Mouse (Mus musculus) limb, embryonic 14.5 days (tissue): ENCODE results near the gene Trim63. TPM values are rescaled to one million over a fixed set of nuclear protein-coding genes. Genes with fewer than 3 reads are reported as not detected.
"Not testable (repeated sequence)": the region's sequence is repeated elsewhere in the genome, so short reads cannot be mapped to it uniquely, and the experiment has no call there.

Source experiments
- ATAC-seq: fragments of 200-750 bp; cut with Nextera tagmentation; 2 replicates; pipeline ENCODE4 v1.8.0; 2017; ENCODE audit warnings: low read depth, moderate number of reproducible peaks, moderate TSS enrichment; ENCODE audit not compliant: low FRiP score
- DNase-seq: peaks from one replicate; pipeline ENCODE4 v3.0.0-alpha.2; 2015; ENCODE audit warnings: low spot score
- H3K27ac ChIP-seq: fragments of 300-500 bp; sonication (generic); replicated peaks from 2 replicates; pipeline ENCODE4 v1.5.1; 2014; ENCODE audit warnings: low read depth, mild to moderate bottlenecking, low read length, moderate library complexity, mixed read lengths
- H3K27me3 ChIP-seq: fragments of 300-500 bp; sonication (generic); 2 replicates; pipeline ENCODE4 v1.6.1; 2014; ENCODE audit warnings: low read length, mixed read lengths; ENCODE audit not compliant: control insufficient read depth, insufficient read depth
- H3K36me3 ChIP-seq: fragments of 300-500 bp; sonication (generic); 2 replicates; pipeline ENCODE4 v1.6.1; 2014; ENCODE audit warnings: mild to moderate bottlenecking, low read length, moderate library complexity, mixed read lengths; ENCODE audit not compliant: control insufficient read depth, insufficient read depth
- H3K4me1 ChIP-seq: fragments of 300-500 bp; sonication (generic); 2 replicates; pipeline ENCODE4 v1.6.1; 2014; ENCODE audit warnings: antibody characterized with exemption, low read length, mixed read lengths; ENCODE audit not compliant: control insufficient read depth, insufficient read depth
- H3K4me2 ChIP-seq: fragments of 300-500 bp; sonication (generic); replicated peaks from 2 replicates; pipeline ENCODE4 v1.6.1; 2014; ENCODE audit warnings: low read depth, mild to moderate bottlenecking, low read length, moderate library complexity; ENCODE audit not compliant: severe bottlenecking
- H3K4me3 ChIP-seq: fragments of 300-500 bp; sonication (generic); replicated peaks from 2 replicates; pipeline ENCODE4 v1.5.1; 2014; ENCODE audit warnings: low read length
- H3K9ac ChIP-seq: fragments of 300-500 bp; sonication (generic); 2 replicates; pipeline ENCODE4 v1.6.1; 2014; ENCODE audit warnings: mild to moderate bottlenecking, low read depth, low read length, moderate library complexity; ENCODE audit not compliant: severe bottlenecking
- H3K9me3 ChIP-seq: fragments of 300-500 bp; sonication (generic); 2 replicates; pipeline ENCODE4 v1.6.1; 2016; ENCODE audit warnings: low read length; ENCODE audit not compliant: control insufficient read depth
- POLR2A ChIP-seq: fragments of 200-500 bp; IDR thresholded peaks from 2 replicates; pipeline ENCODE4 v1.8.0; 2012; ENCODE audit warnings: inconsistent platforms, mild to moderate bottlenecking, moderate library complexity, borderline replicate concordance; ENCODE audit not compliant: insufficient read depth, insufficient read length; ENCODE audit errors: extremely low read depth
- WGBS: fragments of 180-500 bp; shearing (Covaris S2); extraction: QIAGEN DNeasy Blood & Tissue Kit; methylation state at CpG from one replicate; pipeline ENCODE4 v1.1.7; 2014; 5-methylcytosine and 5-hydroxymethylcytosine counted together
- polyA plus RNA-seq, 2 experiments: library from polyadenylated mRNA; depleted of rRNA in 1 of 2; stranded (reverse) in 1 of 2; unstranded in 1 of 2; fragments of >200 nt; fragmentation: Nextera tagmentation in 1 of 2; extraction: Ambion mirVana in 1 of 2; gene quantifications; 2 replicates each; pipeline versions ENCODE4 v1.2.1 to v1.2.3; 2012 to 2014

Gene Trim63
- polyA plus RNA-seq (2012; rRNA removed): 4.3 and 5.1 TPM in 2 replicates
- 1.3 and 1.4 TPM in 2 replicates for polyA plus RNA-seq (2014; fragmentation: Nextera tagmentation; extraction: Ambion mirVana)

DNA sequence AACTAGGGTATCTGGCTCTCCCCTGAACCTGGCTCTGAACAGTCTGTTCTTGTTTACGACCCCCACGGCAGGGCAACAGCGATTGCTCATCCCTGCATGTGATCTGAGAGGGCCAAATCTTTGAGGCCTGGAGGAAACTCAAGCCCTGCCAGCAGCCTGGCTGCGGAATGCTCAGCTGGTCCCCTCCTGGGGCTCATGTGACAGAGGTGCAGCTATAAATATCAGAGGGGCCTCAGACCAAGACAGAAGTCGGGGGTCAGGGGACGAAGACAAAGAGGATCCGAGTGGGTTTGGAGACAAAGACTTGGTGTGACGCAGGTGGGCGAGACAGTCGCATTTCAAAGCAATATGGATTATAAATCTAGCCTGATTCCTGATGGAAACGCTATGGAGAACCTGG is at the start of gene Trim63:
Trim63 (plus strand) TSS at position 245 of the 400 bp plus-strand sequence.
- DNase-seq (peak; percentile 20), ATAC-seq (peak; percentile 58)
- H3K9me3 ChIP-seq: no peaks in the 10 kb centered on the region; the same call in 1 of the 2 replicates
- no peak within 1 kb of the TSS; the same call in 1 of the 2 replicates for H3K4me2 ChIP-seq
- H3K36me3 ChIP-seq: no peaks in the 10 kb centered on the region
- WGBS: 29% methylated on average over 11 of the region's 11 CpGs
- no peak within 1 kb of the TSS for H3K4me3 ChIP-seq
- H3K9ac ChIP-seq: no peak within 1 kb of the TSS
- no peak for TF ChIP-seq POLR2A
- no peak within 1 kb of the TSS for H3K27ac ChIP-seq
- H3K27me3 ChIP-seq: no peaks in the 10 kb centered on the region
- peaks cover 7% of the 10 kb centered on the region; the same call in 1 of the 2 replicates for H3K4me1 ChIP-seq

- Histone ChIP-seq H3K27ac (no peak overlapping the region), H3K4me1 (no peaks in the 10 kb centered on the region), H3K36me3 (no peaks in the 10 kb centered on the region), H3K9me3 (no peaks in the 10 kb centered on the region), H3K4me2 (no peak overlapping the region), H3K4me3 (no peak overlapping the region), H3K27me3 (no peaks in the 10 kb centered on the region), H3K9ac (no peak overlapping the region)
- ATAC-seq: no peak
- no peak for DNase-seq
- TF ChIP-seq POLR2A: no peak
- 54% methylated on average over 9 of the region's 9 CpGs for WGBS
Observed at GRCm38 (mm10) chr4:134265860-134266585, 48.9 kb upstream of the Trim63 start.

- Histone ChIP-seq H3K4me2 (no peak overlapping the region), H3K9ac (no peak overlapping the region), H3K4me3 (no peak overlapping the region), H3K4me1 (no peaks in the 10 kb centered on the region; the same call in 1 of the 2 replicates), H3K9me3 (no peaks in the 10 kb centered on the region), H3K36me3 (no peaks in the 10 kb centered on the region), H3K27me3 (no peaks in the 10 kb centered on the region), H3K27ac (no peak overlapping the region)
- ATAC-seq: no peak
- DNase-seq: no peak
- WGBS: 86% methylated on average over 19 of the region's 19 CpGs
- no peak for TF ChIP-seq POLR2A
Observed at GRCm38 (mm10) chr4:134268102-134268655, 46.7 kb upstream of the Trim63 start.

DNA sequence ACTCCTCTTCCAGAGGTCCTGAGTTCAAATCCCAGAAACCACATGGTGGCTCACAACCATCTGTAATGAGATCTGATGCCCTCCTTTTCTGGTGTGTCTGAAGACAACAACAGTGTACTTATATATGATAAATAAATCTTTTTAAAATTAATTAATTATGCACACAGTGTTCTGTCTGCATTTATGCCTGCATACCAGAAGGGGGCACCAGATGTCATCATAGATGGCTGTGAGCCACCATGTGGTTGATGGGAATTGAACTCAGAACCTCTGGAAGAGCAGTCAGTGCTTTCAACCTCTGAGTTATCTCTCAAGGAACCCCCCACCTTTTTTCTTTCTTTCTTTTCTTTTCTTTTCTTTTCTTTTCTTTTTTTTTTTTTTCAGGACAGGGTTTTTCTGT is 45.3 kb upstream of the Trim63 start:
- not testable (repeated sequence) for ATAC-seq, DNase-seq, H3K4me1 ChIP-seq, H3K4me2 ChIP-seq, H3K4me3 ChIP-seq, H3K9ac ChIP-seq, H3K36me3 ChIP-seq, H3K27me3 ChIP-seq, H3K9me3 ChIP-seq, H3K27ac ChIP-seq

GRCm38 (mm10) chr4:134271979-134272378 is 42.9 kb upstream of the Trim63 start:
- WGBS: 77% methylated on average over 7 of the region's 7 CpGs
- Histone ChIP-seq H3K9ac (no peak overlapping the region), H3K4me1 (no peaks in the 10 kb centered on the region; the same call in 1 of the 2 replicates), H3K9me3 (no peaks in the 10 kb centered on the region), H3K27ac (no peak overlapping the region), H3K27me3 (no peaks in the 10 kb centered on the region), H3K4me3 (no peak overlapping the region), H3K36me3 (peaks cover 11% of the 10 kb centered on the region), H3K4me2 (no peak overlapping the region)
- no peak for TF ChIP-seq POLR2A
- ATAC-seq: no peak
- no peak for DNase-seq
